ENCODE assay signal across 12 mouse cellular contexts in the genomic region with DNA sequence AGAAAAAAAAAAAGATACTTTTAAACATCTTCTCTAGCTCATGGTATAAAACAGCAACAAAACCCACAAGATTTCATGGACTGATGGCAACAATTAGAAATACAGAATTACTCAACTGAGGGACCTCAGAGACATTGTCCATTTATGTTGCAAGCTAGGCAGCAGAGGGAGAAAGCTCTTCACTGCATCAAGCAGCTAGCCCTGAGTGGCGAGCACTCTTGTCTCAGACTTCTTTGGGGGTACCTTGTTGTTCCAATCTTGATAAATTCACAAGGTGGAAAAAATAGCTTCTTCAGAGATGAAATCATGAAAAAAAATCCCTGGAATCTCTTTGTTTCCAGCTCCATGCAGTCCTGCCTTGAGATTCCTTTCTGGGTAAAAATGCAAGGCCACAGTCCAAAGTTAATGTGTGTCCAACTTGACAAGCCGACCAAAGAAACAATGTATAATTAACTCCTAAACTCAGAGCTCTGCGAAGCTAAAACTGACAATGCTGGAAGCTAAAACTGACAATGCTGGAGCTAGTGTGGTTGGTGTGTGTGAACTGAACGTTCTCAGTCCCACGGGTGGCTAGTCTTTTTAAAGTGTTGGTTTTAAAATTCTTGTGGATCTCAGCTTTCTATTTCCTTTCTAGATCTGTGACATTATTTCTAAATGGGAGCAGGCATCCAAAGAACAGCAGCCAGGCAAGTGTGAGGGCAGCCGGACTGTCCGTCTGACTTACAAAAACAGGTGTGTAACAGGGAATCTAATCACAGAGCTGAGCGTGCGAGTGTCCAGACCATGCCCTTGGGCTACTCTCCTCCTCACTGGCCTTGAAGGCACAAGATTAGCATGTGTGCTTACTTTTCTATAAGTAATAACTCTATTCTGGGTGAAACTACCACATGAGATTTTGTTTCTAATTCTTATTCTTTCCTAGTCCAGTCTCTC. TPM values are rescaled to one million over a fixed set of nuclear protein-coding genes. Genes with fewer than 3 reads are reported as not detected.
DNase-seq lines count a peak whose midpoint lies in the region; ATAC-seq and TF ChIP-seq lines count a peak whose summit lies in the region.
"Had no signal": no experiment of that assay in that cellular context is flagged by ENCODE, and none has a peak within 500 bp of the region (broad histone marks: within the 10 kb centered on the region; RNA-seq: fewer than 3 reads in every experiment).

No protein-coding gene starts in this region.

- peaks cover 13% of the 10 kb centered on the region for H3K4me1 ChIP-seq in embryonic facial prominence, embryonic 12.5 days
- peaks cover 18% of the 10 kb centered on the region for H3K4me1 ChIP-seq in embryonic facial prominence, embryonic 10.5 days
- peaks cover 17% of the 10 kb centered on the region for H3K4me1 ChIP-seq in lung, embryonic 16.5 days (replicated peaks; ENCODE audit: control insufficient read depth, insufficient read depth, low read length)
- H3K4me1 ChIP-seq in kidney, postnatal 0 days (replicated peaks; ENCODE audit: insufficient read depth, low read length) = no peaks in the 10 kb centered on the region
- H3K4me1 ChIP-seq: liver, embryonic 13.5 days had no signal

- H3K27ac ChIP-seq in embryonic facial prominence, embryonic 12.5 days = peak overlapping the region; percentile 47; the same call in 1 of the 2 replicates
- no peak overlapping the region for H3K27ac ChIP-seq in embryonic facial prominence, embryonic 10.5 days (replicated peaks)
- H3K27ac ChIP-seq in lung, embryonic 16.5 days (ENCODE audit: low read length) = peak overlapping the region; percentile 3; the same call in 1 of the 2 replicates
- H3K27ac ChIP-seq in kidney, postnatal 0 days = peak overlapping the region; percentile 80
- H3K27ac ChIP-seq: liver, embryonic 13.5 days had no signal

- 54% methylated on average over 9 of the region's 9 CpGs for WGBS in embryonic facial prominence, embryonic 12.5 days
- 79% methylated on average over 9 of the region's 9 CpGs for WGBS in embryonic facial prominence, embryonic 10.5 days
- whole genome bisulfite sequencing in lung, embryonic 16.5 days = 61% methylated on average over 9 of the region's 9 CpGs
- WGBS in kidney, postnatal 0 days = 54% methylated on average over 9 of the region's 9 CpGs

- no peak for TF ChIP-seq CTCF in kidney, postnatal 0 days (IDR thresholded peaks at IDR 0.05; ENCODE audit: low read depth)

- no peaks in the 10 kb centered on the region for H3K9me3 ChIP-seq in embryonic facial prominence, embryonic 12.5 days
- H3K9me3 ChIP-seq in embryonic facial prominence, embryonic 10.5 days = no peaks in the 10 kb centered on the region
- H3K9me3 ChIP-seq in lung, embryonic 16.5 days (ENCODE audit: control insufficient read depth, low read length) = no peaks in the 10 kb centered on the region
- no peaks in the 10 kb centered on the region for H3K9me3 ChIP-seq in kidney, postnatal 0 days (replicated peaks; ENCODE audit: low read length)
- H3K9me3 ChIP-seq: liver, embryonic 13.5 days had no signal

- no peak for DNase-seq in embryonic facial prominence, embryonic 10.5 days (ENCODE audit: low spot score)
- no peak for DNase-seq in lung, postnatal 25 days (ENCODE audit: low spot score)
- no peak for DNase-seq in kidney, postnatal 0 days (ENCODE audit: low spot score)
- DNase-seq in adrenal gland, postnatal 4 days (ENCODE audit: low spot score in 2 of 2) = no peak
- no peak for DNase-seq in urinary bladder, postnatal 14 days (ENCODE audit: low spot score)
- DNase-seq: adrenal gland, postnatal 10 days; liver, embryonic 13.5 days; right cerebral cortex, postnatal 14 days; thymus, postnatal 36 days had no signal

- no peak for ATAC-seq in embryonic facial prominence, embryonic 12.5 days (ENCODE audit: insufficient number of reproducible peaks, insufficient read depth, low FRiP score, low TSS enrichment)
- ATAC-seq in lung, embryonic 16.5 days (ENCODE audit: low read depth) = no peak
- no peak for ATAC-seq in kidney, postnatal 0 days (replicated peaks; ENCODE audit: low FRiP score, low read depth)
- ATAC-seq in megakaryocyte progenitor cell, adult 5-6 weeks (replicated peaks; ENCODE audit: poor library complexity) = no peak

- H3K4me2 ChIP-seq in embryonic facial prominence, embryonic 12.5 days (replicated peaks) = no peak overlapping the region
- no peak overlapping the region for H3K4me2 ChIP-seq in lung, embryonic 16.5 days (ENCODE audit: low read depth, low read length)
- no peak overlapping the region for H3K4me2 ChIP-seq in kidney, postnatal 0 days (ENCODE audit: low read length)
- H3K4me2 ChIP-seq: liver, embryonic 13.5 days had no signal

- no peaks in the 10 kb centered on the region for H3K36me3 ChIP-seq in embryonic facial prominence, embryonic 12.5 days
- H3K36me3 ChIP-seq in embryonic facial prominence, embryonic 10.5 days (replicated peaks) = peaks cover 3% of the 10 kb centered on the region
- H3K36me3 ChIP-seq in lung, embryonic 16.5 days (ENCODE audit: control insufficient read depth, insufficient read depth, low read length) = no peaks in the 10 kb centered on the region
- 0 out of 2 replicates have a peak, but pooled peaks cover 2% of the 10 kb centered on the region for H3K36me3 ChIP-seq in kidney, postnatal 0 days (ENCODE audit: insufficient read depth, low read length)
- H3K36me3 ChIP-seq: liver, embryonic 13.5 days had no signal

- no peak overlapping the region for H3K9ac ChIP-seq in embryonic facial prominence, embryonic 12.5 days
- no peak overlapping the region for H3K9ac ChIP-seq in lung, embryonic 16.5 days (ENCODE audit: low read length)
- H3K9ac ChIP-seq in kidney, postnatal 0 days (ENCODE audit: low read depth, low read length) = 0 out of 2 replicates have a peak overlapping the region, but pooled peaks have one; percentile 8
- H3K9ac ChIP-seq: liver, embryonic 13.5 days had no signal

- no peak overlapping the region for H3K4me3 ChIP-seq in embryonic facial prominence, embryonic 12.5 days
- no peak overlapping the region for H3K4me3 ChIP-seq in embryonic facial prominence, embryonic 10.5 days
- no peak overlapping the region for H3K4me3 ChIP-seq in lung, embryonic 16.5 days (ENCODE audit: low read length)
- H3K4me3 ChIP-seq in kidney, postnatal 0 days (replicated peaks; ENCODE audit: low read depth, low read length) = no peak overlapping the region
- H3K4me3 ChIP-seq: liver, embryonic 13.5 days had no signal

- H3K27me3 ChIP-seq in embryonic facial prominence, embryonic 12.5 days = no peaks in the 10 kb centered on the region
- H3K27me3 ChIP-seq in embryonic facial prominence, embryonic 10.5 days (replicated peaks; ENCODE audit: low read depth, poor library complexity, severe bottlenecking) = no peaks in the 10 kb centered on the region
- no peaks in the 10 kb centered on the region for H3K27me3 ChIP-seq in lung, embryonic 16.5 days (ENCODE audit: control insufficient read depth, insufficient read depth, low read depth, low read length)
- H3K27me3 ChIP-seq in kidney, postnatal 0 days (ENCODE audit: insufficient read depth, low read length) = no peaks in the 10 kb centered on the region
- H3K27me3 ChIP-seq: liver, embryonic 13.5 days had no signal

RNA-seq across cellular contexts. Expression of a gene that starts 26.0 kb away (rescaled TPM):
- polyA plus RNA-seq in embryonic facial prominence, embryonic 12.5 days (2016; fragmentation: Nextera tagmentation; extraction: Ambion mirVana) = 38.4 and 39.7 TPM in 2 replicates
- 29.4 and 34.6 TPM in 2 replicates for polyA plus RNA-seq in embryonic facial prominence, embryonic 10.5 days (2016; fragmentation: Nextera tagmentation; extraction: Ambion mirVana)
- 43.7 and 46.9 TPM in 2 replicates for polyA plus RNA-seq in lung, embryonic 16.5 days (2015; fragmentation: Nextera tagmentation; extraction: Ambion mirVana)
- 59.9 and 61.2 TPM in 2 replicates for polyA plus RNA-seq in kidney, postnatal 0 days (2015; fragmentation: Nextera tagmentation; extraction: Ambion mirVana)
- total RNA-seq in megakaryocyte progenitor cell, adult 5-6 weeks (2015) = 4.9 and 6.3 TPM in 2 replicates
- total RNA-seq in megakaryocyte progenitor cell, adult 5-6 weeks (2017) = 3.5 and 5.9 TPM in 2 replicates
- 10 to 100 TPM; 23.2 to 28.2 TPM for total RNA-seq in adrenal gland, postnatal 4 days (2021)
